Mouse (Mus musculus): ENCODE results near the gene 4930469K13Rik. TPM values are rescaled to one million over a fixed set of nuclear protein-coding genes. Genes with fewer than 3 reads are reported as not detected.
A peak's percentile ranks its signal among the peaks of the same experiment; 100 is the strongest.
"Not testable (repeated sequence)": the region's sequence is repeated elsewhere in the genome, so short reads cannot be mapped to it uniquely, and the experiment has no call there.

Gene 4930469K13Rik
- 12.8 and 20.7 TPM in 2 replicates for polyA plus RNA-seq (2015; fragmentation: Nextera tagmentation; extraction: Ambion mirVana)

DNA sequence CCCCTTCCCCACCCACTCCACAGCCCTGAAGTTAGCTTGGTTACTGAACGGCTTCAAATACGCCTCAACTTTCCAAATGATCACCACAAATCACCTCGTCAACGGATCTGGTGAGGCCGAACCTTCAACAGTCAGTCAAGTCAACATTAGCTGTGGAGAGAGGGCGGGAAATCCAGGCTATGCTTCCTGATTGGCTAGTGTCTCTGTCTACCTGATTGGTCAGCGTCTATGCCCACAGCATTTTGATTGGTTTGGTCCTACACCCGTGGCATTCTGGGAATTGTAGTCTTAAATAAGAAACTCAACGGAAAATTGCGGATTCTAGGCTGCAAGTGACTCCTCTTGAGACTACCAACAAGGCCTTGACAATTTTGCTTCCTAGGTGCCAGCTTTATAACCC, at the start of gene 4930469K13Rik:
Gene 4930469K13Rik (minus strand): TSS at position 133 of the 400 bp plus-strand sequence.
- 86% methylated on average over 10 of the region's 10 CpGs for WGBS
- ATAC-seq (ENCODE audit: low FRiP score) = no peak
- H3K4me2 ChIP-seq = no peak within 1 kb of the TSS

DNA sequence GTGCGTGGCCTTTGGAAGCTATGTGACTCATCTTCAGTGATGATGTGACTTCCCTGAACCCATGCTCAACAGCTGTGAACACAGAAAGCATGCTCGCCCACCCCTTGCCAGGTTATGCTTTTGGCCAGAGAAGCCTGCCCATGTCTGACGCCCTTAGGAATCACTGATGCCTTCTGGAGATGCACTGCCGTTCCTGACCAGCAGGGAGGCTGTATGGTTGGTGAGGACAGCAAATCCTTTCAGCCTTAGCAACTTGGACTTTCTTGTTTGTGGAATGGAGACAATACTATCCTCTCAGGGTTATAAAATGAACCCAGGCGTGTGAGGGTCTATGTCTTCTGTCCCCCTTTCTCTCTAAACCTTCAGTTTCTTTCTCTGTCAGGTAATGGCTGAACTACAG, 48.6 kb upstream of the 4930469K13Rik start:
- no peaks in the 10 kb centered on the region for H3K9me3 ChIP-seq
- 78% methylated on average over 5 of the region's 5 CpGs for WGBS
- no peak overlapping the region for H3K27ac ChIP-seq
- H3K27me3 ChIP-seq = no peaks in the 10 kb centered on the region
- H3K36me3 ChIP-seq = no peaks in the 10 kb centered on the region
- no peak overlapping the region for H3K4me3 ChIP-seq
- H3K4me1 ChIP-seq (replicated peaks) = no peaks in the 10 kb centered on the region
- H3K4me2 ChIP-seq = no peak overlapping the region
- H3K9ac ChIP-seq = no peak overlapping the region
- no peak for ATAC-seq (ENCODE audit: low FRiP score)

More for the DNA sequence above, at the start of gene 4930469K13Rik:
- Histone ChIP-seq H3K4me1 (replicated peaks) (no peaks in the 10 kb centered on the region; the same call in none of the 2 replicates), H3K9me3 (no peaks in the 10 kb centered on the region), H3K4me3 (no peak within 1 kb of the TSS), H3K27ac (no peak within 1 kb of the TSS), H3K9ac (no peak within 1 kb of the TSS), H3K36me3 (no peaks in the 10 kb centered on the region), H3K27me3 (no peaks in the 10 kb centered on the region)

- ATAC-seq (ENCODE audit: low FRiP score) = no peak
- 59% methylated on average over 4 of the region's 4 CpGs for WGBS
- H3K27me3 ChIP-seq = no peaks in the 10 kb centered on the region
- H3K9ac ChIP-seq = no peak overlapping the region
- no peak overlapping the region for H3K4me2 ChIP-seq
- H3K4me1 ChIP-seq (replicated peaks) = no peaks in the 10 kb centered on the region
- H3K36me3 ChIP-seq = no peaks in the 10 kb centered on the region
- no peak overlapping the region for H3K27ac ChIP-seq
- no peaks in the 10 kb centered on the region for H3K9me3 ChIP-seq
- no peak overlapping the region for H3K4me3 ChIP-seq
Observed at GRCm38 (mm10) chr11:34144421-34144820, 46.1 kb upstream of the 4930469K13Rik start.

GRCm38 (mm10) chr11:34143984-34144383, 45.6 kb upstream of the 4930469K13Rik start:
- WGBS = 84% methylated on average over 5 of the region's 5 CpGs
- ATAC-seq (ENCODE audit: low FRiP score) = no peak
- Histone ChIP-seq H3K9ac (no peak overlapping the region), H3K4me2 (no peak overlapping the region), H3K27me3 (no peaks in the 10 kb centered on the region), H3K4me1 (replicated peaks) (0 out of 2 replicates have a peak, but pooled peaks cover 2% of the 10 kb centered on the region), H3K27ac (no peak overlapping the region), H3K4me3 (no peak overlapping the region), H3K36me3 (no peaks in the 10 kb centered on the region), H3K9me3 (no peaks in the 10 kb centered on the region)

- H3K4me2 ChIP-seq = no peak overlapping the region
- H3K36me3 ChIP-seq = no peaks in the 10 kb centered on the region
- ATAC-seq (ENCODE audit: low FRiP score) = peak; percentile 46; the same call in 1 of the 2 replicates
- H3K4me1 ChIP-seq (replicated peaks) = 0 out of 2 replicates have a peak, but pooled peaks cover 3% of the 10 kb centered on the region
- WGBS = 81% methylated on average over 8 of the region's 8 CpGs
- H3K4me3 ChIP-seq = no peak overlapping the region
- H3K27ac ChIP-seq = no peak overlapping the region
- no peaks in the 10 kb centered on the region for H3K9me3 ChIP-seq
- no peaks in the 10 kb centered on the region for H3K27me3 ChIP-seq
- no peak overlapping the region for H3K9ac ChIP-seq
Observed at GRCm38 (mm10) chr11:34139296-34139695, 40.9 kb upstream of the 4930469K13Rik start.

GRCm38 (mm10) chr11:34128412-34128811, 30.1 kb upstream of the 4930469K13Rik start:
- 86% methylated on average over 2 of the region's 2 CpGs for WGBS
- Histone ChIP-seq H3K9ac (no peak overlapping the region), H3K27ac (no peak overlapping the region), H3K4me2 (no peak overlapping the region), H3K4me1 (replicated peaks) (no peaks in the 10 kb centered on the region), H3K27me3 (no peaks in the 10 kb centered on the region), H3K36me3 (no peaks in the 10 kb centered on the region), H3K4me3 (no peak overlapping the region), H3K9me3 (no peaks in the 10 kb centered on the region)
- no peak for ATAC-seq (ENCODE audit: low FRiP score)

- WGBS = 86% methylated on average over 3 of the region's 3 CpGs
- H3K4me1 ChIP-seq (replicated peaks); H3K27me3 ChIP-seq; H3K9ac ChIP-seq; H3K9me3 ChIP-seq; ATAC-seq (ENCODE audit: low FRiP score); H3K4me2 ChIP-seq; H3K27ac ChIP-seq; H3K4me3 ChIP-seq; H3K36me3 ChIP-seq: not testable (repeated sequence)
Observed at GRCm38 (mm10) chr11:34125727-34126126, 27.4 kb upstream of the 4930469K13Rik start.

DNA sequence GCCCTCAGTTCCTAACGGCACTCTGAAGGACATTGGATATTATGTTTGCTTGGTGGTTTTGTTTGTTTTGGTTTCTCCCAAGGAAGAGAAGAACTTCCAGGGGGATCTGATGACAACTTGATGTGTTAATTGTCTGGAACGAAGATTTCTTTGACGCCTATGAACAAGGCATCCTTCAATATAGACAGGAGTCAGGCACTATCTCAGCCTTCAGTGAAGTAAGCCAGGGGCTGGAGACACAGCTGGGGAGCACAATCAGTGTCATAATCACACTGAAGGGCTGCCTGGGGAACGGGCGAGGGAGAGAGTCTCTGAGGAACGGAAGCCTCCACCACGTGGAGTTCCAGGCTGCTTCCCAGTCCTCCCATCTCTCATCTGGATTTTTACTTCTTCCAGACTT, 26.5 kb upstream of the 4930469K13Rik start:
- H3K4me3 ChIP-seq = no peak overlapping the region
- no peaks in the 10 kb centered on the region for H3K36me3 ChIP-seq
- H3K9ac ChIP-seq = no peak overlapping the region
- no peak for ATAC-seq (ENCODE audit: low FRiP score)
- H3K4me2 ChIP-seq = no peak overlapping the region
- H3K9me3 ChIP-seq = no peaks in the 10 kb centered on the region
- 67% methylated on average over 7 of the region's 7 CpGs for WGBS
- H3K27me3 ChIP-seq = no peaks in the 10 kb centered on the region
- H3K27ac ChIP-seq = no peak overlapping the region
- H3K4me1 ChIP-seq (replicated peaks) = no peaks in the 10 kb centered on the region

GRCm38 (mm10) chr11:34123147-34123546, 24.8 kb upstream of the 4930469K13Rik start:
- WGBS = 28% methylated on average over 2 of the region's 2 CpGs
- Histone ChIP-seq H3K27ac (no peak overlapping the region), H3K9me3 (no peaks in the 10 kb centered on the region), H3K9ac (no peak overlapping the region), H3K4me1 (replicated peaks) (no peaks in the 10 kb centered on the region), H3K4me2 (no peak overlapping the region), H3K36me3 (no peaks in the 10 kb centered on the region), H3K4me3 (no peak overlapping the region), H3K27me3 (no peaks in the 10 kb centered on the region)
- ATAC-seq (ENCODE audit: low FRiP score) = no peak

- no peak overlapping the region for H3K9ac ChIP-seq
- H3K9me3 ChIP-seq = no peaks in the 10 kb centered on the region
- no peak overlapping the region for H3K4me3 ChIP-seq
- no peaks in the 10 kb centered on the region for H3K36me3 ChIP-seq
- no peaks in the 10 kb centered on the region for H3K27me3 ChIP-seq
- H3K27ac ChIP-seq = no peak overlapping the region
- H3K4me1 ChIP-seq (replicated peaks) = peaks cover 9% of the 10 kb centered on the region
- no peak for ATAC-seq (ENCODE audit: low FRiP score)
- WGBS = 89% methylated on average over 3 of the region's 3 CpGs
- no peak overlapping the region for H3K4me2 ChIP-seq
Observed at GRCm38 (mm10) chr11:34118319-34118718, 20.0 kb upstream of the 4930469K13Rik start.

DNA sequence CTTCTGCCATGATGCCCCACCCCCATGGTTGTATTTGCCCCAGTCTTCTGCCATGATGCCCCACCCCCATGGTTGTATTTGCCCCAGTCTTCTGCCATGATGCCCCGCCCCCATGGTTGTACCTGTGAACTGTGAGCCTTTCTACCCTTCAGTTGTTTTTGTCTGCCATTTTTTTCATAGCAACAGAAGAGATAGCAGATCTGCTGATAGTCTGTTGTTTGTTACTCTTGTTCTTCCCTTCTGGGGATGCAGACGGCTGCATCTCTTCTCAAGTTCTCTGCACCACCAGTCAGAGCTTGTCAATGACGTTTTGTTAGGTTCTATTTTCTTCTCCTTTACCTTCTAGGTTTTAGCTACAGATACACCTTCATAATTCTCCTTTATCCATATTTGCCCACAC, 19.2 kb upstream of the 4930469K13Rik start:
- Histone ChIP-seq H3K4me3 (no peak overlapping the region), H3K27me3 (no peaks in the 10 kb centered on the region), H3K4me2 (no peak overlapping the region), H3K9me3 (no peaks in the 10 kb centered on the region), H3K4me1 (replicated peaks) (peaks cover 16% of the 10 kb centered on the region), H3K36me3 (no peaks in the 10 kb centered on the region), H3K9ac (no peak overlapping the region), H3K27ac (no peak overlapping the region)
- no peak for ATAC-seq (ENCODE audit: low FRiP score)
- WGBS = 90% methylated on average over 3 of the region's 3 CpGs

- Histone ChIP-seq H3K9me3 (no peaks in the 10 kb centered on the region), H3K27ac (no peak overlapping the region), H3K4me1 (replicated peaks) (peaks cover 24% of the 10 kb centered on the region), H3K27me3 (no peaks in the 10 kb centered on the region), H3K36me3 (no peaks in the 10 kb centered on the region), H3K4me2 (no peak overlapping the region), H3K4me3 (no peak overlapping the region), H3K9ac (no peak overlapping the region)
- WGBS = 83% methylated on average over 2 of the region's 2 CpGs
- ATAC-seq (ENCODE audit: low FRiP score) = no peak
Observed at GRCm38 (mm10) chr11:34116572-34117135, 18.3 kb upstream of the 4930469K13Rik start.

- Histone ChIP-seq H3K36me3 (no peaks in the 10 kb centered on the region), H3K4me2 (no peak overlapping the region), H3K27me3 (no peaks in the 10 kb centered on the region), H3K4me1 (replicated peaks) (peaks cover 28% of the 10 kb centered on the region), H3K27ac (peak overlapping the region; percentile 67), H3K4me3 (no peak overlapping the region), H3K9me3 (no peaks in the 10 kb centered on the region), H3K9ac (no peak overlapping the region)
- peak; percentile 40; the same call in 1 of the 2 replicates for ATAC-seq (ENCODE audit: low FRiP score)
- WGBS = 47% methylated on average over 2 of the region's 2 CpGs
Observed at GRCm38 (mm10) chr11:34113760-34114159, 15.4 kb upstream of the 4930469K13Rik start.
